Mouse (Mus musculus) olfactory bulb, adult 2 months (tissue): ENCODE measurements at regions not wholly inside any gene's neighbourhood (a gene's known extent, or its start where the extent isn't known, plus 50 kb on each side); places are given as distances from the start of the nearest gene placed in this dataset.

Experiments used
- CTCF ChIP-seq: fragments of 200-500 bp; IDR thresholded peaks from 2 replicates; pipeline ENCODE4 v1.5.1; 2012; ENCODE audit warnings: low read depth, mild to moderate bottlenecking, low read length, moderate library complexity; ENCODE audit not compliant: insufficient read depth
- POLR2A ChIP-seq: fragments of 200-500 bp; IDR thresholded peaks from 2 replicates; pipeline ENCODE4 v1.6.1; 2012; ENCODE audit warnings: mild to moderate bottlenecking, low read depth, low read length, moderate library complexity; ENCODE audit not compliant: insufficient read depth

DNA sequence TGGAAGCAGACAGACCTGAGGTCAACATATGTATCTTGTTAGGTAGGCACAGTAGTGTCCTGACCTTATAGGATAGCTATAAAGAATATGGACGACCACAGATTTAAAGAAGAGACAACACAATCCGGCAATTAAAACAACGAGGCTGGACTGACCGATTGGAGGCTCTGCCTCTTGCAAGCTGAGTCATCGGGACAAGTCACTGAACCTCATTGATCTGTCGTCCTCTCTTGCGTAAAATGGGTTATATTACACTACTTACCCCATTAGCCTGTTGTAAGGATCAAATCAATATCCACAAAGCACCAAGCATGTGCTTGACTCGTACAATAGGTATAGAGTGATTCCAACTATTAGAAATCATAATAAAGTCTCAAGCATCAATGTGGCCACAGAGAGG is 81.1 kb upstream of the Lmo4 start:
- TF ChIP-seq CTCF = no peak
- TF ChIP-seq POLR2A = no peak
